Mouse (Mus musculus) urinary bladder, postnatal 36 days (tissue): ENCODE data around the gene Mgrn1.

ENCODE experiments used
- DNase-seq, 2 experiments: peaks; one replicate each; pipeline ENCODE4 v3.0.0; 2022; ENCODE audit warnings: low spot score in 2 of 2, mixed read lengths in 1 of 2

Gene Mgrn1

DNA sequence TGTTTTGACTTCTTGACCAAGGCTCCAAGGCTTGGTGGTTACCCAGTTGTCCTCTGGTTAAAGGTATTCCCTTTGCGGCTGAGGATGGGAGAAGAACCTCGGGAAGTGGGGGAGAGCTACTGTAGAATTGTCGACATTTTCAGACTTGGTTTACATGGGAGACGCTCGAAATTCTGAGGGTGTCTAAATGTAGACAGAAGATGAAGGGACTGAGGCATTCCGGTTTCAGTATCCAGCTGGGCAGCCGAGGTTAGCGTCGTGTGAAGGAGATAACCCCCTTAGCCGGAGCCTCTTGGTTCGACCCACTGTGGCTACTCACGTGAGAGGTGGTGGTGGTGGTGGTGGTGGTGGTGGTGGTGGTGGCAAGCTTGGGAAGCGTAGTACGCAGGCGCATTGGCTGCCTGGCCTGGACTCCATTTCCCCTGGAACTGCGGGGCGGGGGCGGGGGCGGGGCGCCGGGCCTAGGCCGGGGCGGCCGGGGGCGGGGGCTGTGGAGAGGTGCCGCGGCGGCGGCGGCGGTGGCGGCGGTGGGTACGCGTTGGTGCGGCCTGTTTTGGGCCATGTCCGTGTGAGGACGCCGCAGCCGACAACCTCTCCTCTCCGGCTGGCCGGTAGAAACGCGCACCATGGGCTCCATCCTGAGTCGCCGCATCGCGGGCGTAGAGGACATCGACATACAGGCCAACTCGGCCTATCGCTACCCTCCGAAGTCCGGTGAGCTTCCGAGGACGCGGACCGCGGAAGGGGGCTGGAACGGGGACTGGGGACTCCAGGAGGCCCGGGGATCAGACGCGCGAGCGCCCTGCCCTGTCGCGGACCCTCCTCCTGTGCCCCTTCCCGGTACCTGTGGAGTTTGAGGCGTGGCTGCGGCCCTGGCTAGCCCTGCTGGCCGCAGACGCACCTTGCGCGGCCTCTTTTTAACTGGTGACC is at the start of gene Mgrn1:
TSS of gene Mgrn1 (plus strand) at position 490 of the 930 bp plus-strand sequence.
- DNase-seq = peak; percentile 67 to 86

DNA sequence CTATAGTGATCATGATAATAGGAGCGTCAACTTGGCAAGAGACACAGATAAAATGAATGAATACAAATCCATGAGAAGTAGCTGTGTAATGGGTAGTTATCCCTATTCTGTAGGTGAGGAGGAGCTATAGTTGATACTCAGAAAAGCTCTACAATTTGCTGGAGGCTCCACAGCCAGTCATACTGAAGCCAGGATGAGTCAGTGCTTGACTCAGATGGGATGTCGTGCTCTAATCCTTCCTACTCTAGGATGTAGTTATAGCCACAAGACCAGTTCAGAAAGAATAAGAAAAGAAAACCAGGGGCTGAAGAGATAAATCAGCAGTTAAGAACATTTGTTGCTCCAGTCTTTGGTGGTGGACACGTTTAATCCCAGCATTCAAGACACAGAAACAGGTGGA is 48.4 kb upstream of the Mgrn1 start:
- no peak for DNase-seq

DNA sequence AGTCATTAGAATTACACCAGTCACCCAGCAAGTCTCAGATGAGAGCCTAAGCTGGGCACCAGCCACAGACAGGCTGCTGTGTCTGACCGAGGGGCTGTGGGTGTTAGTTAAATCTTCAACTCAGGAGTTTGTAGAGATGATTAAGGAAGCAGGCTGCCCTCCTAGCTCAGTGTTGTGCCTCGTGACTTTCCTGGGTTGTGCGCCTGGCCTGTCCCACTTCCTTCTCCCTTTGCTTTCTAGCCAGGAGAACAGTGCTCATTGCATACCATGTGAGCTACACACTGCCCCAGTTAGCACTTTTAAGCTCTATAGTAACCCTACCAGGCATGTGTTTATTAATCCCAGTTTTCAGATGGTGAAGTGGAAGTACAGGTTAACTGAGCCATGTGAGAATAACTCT is 46.5 kb upstream of the Mgrn1 start:
- DNase-seq = no peak

DNA sequence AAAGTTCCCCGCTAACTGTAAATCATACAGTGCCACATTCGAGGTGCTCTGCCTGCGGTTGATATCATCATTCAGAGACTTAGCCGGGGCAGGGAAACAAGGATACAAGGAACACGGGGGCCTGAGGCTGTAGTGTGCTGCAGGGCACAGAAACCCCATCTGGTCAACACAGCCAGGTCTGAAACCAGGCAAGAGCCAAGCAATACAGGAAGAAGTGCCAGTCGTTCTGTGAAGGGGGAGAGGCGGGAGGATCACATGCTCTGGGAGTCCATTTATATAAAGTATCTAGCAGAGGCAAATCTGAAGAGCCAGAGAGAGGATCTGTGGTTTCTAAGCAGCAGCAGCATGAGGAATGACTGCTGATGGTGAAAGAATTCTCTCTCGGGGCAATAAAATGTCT is 45.8 kb upstream of the Mgrn1 start:
- DNase-seq = no peak

DNA sequence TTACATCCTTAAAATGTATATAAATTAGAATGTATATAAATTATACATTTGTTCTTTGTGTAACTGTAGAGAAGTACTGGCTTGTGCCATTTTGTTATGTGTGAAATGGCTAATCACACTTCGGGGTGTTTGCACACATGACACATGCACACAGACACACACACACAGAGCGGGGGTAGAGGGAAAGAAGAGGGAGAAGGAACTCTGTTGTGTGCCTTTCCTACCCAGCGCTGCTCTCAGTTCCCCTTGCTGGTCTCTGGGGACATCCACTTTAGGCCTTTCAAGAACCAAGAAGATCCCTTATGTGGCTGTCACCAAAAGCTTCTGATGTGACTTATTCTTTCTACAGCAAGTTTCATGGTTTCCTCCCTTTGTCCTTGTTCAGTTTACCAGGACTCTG is 39.0 kb upstream of the Mgrn1 start:
- no peak for DNase-seq

DNA sequence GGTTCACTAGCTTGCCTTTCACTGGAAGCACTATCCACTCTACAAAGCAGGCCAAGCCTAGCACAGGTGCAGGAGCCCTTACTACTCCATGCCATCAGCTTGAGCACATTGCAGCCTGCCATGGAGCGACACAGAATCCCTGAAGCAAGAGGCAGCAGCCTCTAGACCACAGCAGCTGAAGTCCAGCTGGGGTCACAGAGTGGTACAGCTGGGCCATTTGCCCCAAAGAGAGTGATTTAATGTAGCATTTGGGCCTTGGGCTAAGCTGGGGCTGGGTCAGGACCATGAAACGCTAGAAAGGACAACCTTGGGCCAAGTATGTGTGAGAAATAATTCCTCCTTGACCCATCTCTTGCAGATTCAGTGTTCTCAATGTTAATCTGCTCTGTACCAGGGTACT is 38.0 kb upstream of the Mgrn1 start:
- DNase-seq = no peak

DNA sequence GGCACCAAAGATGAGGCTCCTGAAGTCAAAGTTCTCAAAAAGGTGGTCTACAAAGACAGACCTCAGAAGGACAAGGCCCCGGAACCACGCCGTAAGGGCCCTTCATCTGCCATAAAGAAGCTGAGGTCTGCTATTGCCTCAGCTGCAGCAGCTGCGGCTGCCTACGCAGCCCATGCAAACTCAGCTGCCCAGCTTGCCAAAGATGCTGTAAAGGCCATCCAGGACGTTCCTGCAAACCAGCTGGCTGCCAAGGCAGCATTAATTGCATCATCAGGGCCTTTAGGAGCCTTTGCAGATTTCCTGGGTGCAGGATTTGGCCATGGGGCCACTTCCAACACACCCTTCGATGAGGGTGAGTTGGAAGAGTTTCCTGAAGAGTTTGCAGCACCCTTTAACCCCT is 35.7 kb upstream of the Mgrn1 start:
- peak in 1 of 2 experiments; percentile 21 for DNase-seq

DNA sequence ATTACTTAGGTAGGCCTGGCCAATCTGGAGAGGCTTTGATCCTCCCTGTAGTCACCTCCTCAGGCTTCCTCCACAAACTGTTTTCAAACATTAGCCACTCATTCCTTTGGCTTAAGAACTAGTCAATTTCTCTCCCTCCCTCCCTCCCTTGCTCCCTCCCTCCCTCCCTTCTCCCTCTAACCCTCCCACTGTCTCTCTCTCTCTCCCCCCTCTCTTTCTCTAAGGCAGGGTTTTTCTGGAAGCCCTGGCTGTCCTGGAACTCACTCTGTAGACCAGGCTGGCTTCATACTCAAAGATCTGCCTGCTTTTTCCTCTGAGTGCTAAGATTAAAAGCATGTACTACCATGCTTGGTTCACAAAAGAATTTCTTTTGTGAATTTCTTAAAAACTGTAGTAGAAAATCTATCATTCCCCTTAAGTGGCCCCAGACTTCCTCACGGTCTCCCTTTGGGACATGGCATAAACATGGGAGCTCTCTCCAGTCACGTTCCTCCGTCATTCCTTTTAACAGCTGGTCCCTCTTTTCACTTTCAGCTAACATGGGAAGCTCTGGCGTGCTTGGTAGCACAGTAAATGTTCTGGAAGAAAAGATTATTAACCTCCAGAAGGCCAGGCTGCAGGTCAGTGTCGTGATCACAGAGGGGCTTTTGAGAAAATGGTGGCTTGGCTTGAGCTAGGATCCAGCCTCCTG is 35.0 kb upstream of the Mgrn1 start:
- DNase-seq = no peak

DNA sequence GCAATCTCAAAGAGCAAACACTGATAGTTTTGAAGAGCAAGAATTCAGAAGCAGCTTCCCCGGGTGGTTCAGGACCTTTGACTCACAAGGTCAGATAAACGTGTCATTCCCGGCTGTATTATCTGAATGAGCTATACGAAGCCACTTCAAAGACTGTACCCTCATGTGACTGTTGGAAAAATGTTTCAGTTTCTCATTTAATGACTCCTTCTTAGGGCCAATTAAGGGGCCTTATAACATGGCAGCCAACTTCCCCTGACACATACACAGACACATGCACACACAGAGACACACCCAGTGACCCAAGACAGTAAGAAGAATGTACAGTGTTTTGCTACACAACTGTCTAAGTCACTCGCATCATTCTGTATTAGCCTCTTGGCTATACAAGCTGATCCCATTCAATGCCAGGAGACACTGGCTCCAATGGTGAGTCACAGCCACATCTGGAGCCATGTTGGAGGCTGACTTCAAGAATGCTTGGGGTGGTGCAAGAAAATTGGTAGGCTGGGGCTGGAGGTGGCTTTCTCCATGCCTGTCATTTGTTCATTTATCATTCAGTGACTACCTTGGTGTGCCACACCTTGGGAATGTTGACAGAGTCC is 30.9 kb upstream of the Mgrn1 start:
- no peak for DNase-seq

DNA sequence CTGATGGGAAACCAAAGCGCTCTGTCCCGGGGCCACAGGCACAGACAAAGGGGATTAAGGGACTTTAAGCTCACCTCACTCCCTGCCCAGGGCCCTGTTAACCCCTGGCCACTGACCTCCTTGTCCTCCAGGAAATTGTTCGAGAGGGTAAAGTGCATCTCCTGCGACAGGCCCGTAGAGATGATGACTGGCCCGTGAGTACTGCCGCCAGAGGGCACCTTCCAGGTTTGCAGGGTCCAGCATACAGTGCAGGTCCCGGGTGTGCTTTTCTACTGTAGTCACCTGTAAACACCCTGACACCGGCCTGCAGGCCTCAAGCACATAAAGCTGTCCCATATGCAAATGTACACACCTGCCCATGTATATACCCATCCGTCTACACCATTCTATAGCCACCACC is 24.7 kb upstream of the Mgrn1 start:
- DNase-seq = no peak

DNA sequence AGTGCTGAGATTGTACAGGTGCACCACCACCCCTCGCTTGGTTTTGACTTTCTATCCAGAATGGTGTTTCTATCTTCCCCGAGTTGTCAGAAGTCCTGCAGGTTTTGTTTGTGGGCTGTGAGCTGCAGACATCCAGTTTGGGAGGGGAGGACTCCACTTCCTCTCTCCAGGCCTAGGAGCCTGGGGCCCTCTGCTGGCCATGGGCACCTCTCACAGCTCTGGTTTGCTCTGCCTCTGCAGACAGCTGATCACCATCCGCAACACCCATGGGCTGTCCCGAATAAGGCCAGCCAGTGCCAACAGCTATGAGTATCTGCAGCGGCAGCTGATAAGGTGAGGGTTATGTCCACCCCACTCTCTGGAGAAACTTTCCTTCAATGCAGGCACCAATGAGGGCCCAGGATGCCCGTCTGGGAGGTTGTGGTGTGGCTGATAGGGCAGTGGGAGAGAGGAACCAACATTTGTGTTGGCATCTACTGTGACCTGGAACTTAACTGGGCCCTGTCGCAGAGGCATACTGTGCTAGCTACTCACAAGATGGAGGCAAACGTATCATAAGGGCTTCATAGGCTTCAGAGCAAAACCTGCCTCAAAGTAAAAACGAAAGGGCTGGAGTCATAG is 23.1 kb upstream of the Mgrn1 start:
- DNase-seq = peak; percentile 62 to 78

DNA sequence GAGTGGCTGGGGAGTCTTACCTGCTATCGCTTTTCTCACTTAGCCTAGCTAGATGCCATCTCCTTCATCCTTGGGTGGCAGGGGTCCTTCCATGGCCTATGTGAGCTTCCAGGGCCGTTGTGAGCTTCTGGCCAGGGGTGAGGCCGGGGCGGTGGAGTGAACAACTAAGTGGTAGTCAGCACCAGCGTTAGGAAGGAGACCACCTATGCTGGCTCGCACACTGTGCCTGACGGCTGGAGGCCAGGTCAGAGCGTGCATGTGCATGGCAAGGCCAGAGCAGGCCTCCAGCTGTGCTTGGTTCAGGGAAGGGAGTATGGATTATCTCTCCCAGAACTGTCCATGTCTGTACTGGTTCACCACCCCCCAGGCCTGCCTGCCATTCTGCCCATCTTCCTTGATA is 22.3 kb upstream of the Mgrn1 start:
- no peak for DNase-seq

DNA sequence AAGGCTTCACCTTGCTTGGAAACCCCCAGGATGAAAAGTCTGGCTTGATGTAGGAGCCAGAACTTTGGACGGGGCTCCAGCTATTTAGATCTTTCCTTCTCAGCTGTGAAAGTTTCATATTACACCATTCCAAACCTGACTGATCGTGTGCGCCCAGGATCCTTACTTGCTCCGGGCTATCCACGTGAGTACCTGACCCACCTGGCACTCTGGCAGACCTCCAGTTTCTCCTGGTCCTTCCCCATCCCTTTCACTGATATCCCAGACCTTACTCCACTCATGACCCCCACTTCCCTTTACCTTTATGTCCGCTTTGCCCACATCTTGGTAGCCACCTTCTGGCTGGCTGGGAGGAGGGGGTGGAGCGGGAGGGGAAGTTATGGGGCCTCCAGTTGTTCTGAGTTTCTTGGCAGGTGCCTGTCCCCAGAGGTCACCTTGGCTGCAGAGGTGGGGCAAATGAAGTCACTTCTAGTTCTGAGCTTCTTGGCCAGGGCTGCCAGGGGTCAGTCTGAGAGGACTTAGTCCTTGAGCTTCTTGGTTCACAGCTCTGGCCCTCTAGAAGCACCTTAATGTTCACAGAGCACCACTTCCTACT is 19.9 kb upstream of the Mgrn1 start:
- DNase-seq = no peak

DNA sequence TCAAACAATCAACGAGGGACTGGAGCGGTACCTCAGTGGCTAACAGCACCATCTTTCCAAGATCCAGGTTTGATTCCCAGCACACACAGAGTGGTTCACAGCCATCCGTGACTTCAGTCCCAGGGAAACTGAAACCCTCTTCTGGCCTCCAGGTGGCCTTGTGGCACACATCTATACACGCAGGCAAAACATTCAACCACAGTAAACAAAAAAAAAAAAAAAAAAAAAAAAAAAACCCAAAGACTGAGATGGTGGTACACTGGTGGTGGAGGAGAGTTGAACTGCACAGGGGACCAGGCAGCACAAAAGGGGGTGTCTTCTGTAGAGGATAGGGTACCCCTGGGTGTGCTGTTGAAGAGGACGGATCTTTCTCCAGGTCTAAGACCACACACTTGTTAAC is 15.6 kb upstream of the Mgrn1 start:
- no peak for DNase-seq

DNA sequence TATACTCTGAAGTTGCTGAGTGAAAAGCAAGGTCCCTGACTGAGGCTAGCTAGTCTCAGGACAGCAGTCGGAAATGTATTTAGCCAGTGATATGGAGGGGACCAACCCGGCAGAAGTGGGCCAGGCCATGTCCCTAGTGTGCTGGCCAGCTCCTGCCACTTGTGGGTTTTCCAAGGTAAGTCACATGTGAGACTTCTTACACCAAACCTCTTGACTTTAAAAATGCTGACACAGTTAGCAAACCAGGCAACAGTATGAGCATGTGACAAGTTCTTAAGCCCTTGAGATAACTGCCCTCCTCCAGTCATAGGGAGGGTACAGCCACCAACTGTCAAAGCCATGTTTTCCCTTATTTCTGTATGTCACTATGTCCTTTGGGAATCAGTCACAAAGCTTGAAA is 14.1 kb upstream of the Mgrn1 start:
- no peak for DNase-seq

DNA sequence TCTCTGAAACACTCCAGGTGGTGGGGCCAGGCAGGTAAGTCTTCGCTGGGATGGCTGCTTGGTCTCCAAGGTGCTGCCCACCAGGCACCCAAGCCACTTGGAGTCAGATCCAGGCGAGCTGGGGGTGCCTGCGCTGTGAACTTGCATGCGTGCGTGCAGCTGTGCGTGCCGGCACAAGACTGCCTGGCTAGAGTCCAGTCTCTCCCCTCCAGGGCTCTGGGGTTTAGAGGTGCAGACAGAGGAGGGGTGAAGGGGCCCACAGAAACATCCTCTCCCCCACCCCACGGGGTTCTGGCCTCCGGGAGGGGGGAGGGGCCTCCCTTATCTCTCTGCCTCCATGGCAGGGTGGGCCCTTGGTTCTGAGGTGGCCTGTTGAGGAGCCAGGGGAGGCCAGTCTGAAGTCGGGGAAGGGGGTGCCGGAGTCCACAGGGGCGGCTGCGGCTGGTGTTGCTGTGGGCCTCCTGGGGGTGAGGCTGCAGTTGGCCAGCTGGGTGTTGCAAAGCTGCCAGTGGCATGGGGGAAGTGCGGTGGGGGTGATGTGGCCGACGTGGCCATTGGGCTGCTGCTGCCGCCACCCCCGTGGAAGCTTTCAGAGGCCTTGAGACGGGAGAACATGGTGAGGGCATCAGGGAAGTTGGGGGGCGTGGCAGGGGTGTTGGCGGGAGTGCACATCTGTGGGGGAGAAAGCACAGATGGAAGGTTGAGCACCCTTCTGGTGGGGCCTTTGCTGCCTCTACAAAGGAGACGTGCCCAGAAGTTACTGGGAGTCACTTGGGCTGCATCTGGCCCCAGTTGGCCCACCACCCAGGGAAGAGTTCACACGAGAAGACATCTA is 10.6 kb upstream of the Mgrn1 start:
- no peak for DNase-seq

DNA sequence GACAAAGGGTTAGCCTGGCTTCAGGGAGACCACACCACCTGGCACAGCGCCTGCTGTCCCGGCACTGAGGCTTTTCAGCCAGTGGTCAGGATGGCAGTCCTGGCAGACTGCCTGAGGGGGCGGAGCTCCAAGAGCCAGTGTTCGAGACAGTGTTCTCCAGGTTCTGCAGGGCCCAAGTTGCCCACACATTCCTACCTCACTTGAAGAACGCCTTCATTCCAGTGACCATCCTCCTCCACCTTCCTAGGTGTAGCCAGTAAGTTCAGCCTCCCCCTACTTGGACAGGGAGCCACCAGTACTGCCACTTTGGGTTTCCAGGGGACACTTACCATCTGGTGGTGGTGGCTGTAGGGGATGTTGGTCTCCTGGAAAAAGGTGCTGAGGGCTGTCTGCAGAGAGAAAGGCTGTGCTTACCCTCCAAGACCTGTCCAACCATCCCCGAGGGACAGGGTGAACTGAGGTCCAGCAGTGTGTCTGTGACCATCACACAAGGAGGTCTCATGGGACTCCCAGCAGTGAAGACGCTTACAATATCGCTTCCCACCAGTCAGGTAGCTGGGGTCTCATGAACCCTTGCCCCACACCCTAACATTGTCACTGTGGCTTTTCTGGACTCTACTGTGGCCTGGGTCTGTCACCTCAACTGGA is 9.9 kb upstream of the Mgrn1 start:
- DNase-seq = peak; percentile 45 to 71

DNA sequence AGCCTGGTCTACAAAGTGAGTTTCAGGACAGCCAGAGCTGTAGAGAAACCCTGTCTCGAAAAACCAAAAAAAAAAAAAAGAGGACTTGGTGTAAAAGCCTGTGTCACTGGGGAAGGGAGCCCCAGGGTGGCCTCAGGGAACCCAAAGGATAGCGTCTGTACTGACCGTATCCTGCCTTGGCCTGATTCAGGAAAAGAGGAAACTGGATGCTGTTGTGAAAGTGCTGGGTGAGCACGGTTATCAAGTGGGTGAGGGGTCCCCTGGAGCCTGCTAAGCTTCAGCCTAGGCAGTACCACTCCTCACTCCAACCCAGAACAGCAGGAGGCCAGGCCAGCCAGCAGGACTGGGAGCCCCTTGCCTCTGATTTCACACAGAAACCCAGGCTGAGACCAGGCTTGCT is 8.9 kb upstream of the Mgrn1 start:
- no peak for DNase-seq

DNA sequence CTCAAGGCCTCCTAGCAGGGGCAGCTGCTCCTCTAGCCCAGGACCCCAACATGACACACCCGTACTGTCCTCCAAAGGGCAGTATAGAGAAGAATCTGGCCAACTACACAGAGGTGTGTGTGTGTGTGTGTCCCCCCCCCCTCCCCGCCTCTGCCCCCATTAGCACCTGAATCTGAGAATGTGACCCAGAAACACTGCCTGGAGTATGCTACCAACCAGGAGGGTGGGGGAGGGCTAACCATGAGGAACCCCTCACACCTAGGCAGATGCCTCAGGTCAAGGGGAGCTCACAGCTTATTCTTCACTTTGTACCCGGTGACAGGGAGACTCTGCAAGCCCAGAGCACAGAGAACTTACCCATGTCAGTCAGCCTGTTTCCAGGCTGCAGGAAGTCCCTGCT is 8.3 kb upstream of the Mgrn1 start:
- DNase-seq = no peak

DNA sequence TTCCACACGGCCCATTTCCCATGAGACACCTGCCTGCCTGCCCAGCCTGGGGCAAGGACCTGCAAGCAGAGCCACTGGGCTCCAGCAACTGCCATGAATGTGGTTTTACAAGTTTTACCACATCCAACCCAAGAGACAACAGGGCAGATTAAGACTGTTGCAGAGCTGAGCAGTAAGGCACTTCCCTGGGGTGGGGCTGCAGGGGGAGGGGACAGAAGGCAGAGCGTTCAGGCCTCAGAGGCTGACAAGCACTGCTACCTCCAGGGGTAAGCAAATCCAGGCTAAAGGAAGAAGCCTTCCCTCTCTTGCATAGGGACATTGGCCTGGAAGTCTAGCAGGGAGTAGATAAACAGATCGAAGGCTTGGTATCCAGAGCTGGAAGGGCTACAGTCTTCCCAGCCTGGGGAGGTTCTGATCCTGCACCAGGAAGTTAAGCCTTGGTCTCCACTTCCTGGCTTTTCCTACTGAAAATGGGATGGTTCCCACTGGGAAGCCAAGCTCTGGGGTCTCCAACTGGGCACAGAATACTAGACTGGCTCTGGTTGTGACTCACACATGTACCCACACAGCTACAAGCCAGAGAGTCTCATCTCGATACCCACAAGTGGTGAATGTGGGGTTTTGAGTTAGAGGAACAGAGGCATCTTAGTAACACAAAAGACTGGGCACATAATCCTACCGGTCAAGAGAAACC is 7.7 kb upstream of the Mgrn1 start:
- peak; percentile 67 to 77 for DNase-seq
